Mouse (Mus musculus) NIH3T3 (cell line): ENCODE results near the gene Oog2.
"Not testable (repeated sequence)": the region's sequence is repeated elsewhere in the genome, so short reads cannot be mapped to it uniquely, and the experiment has no call there.

ENCODE experiments used
- DNase-seq: peaks from one replicate; pipeline ENCODE4 v3.0.0-alpha.2; 2012; ENCODE audit warnings: low read depth

The Oog2 gene

DNA sequence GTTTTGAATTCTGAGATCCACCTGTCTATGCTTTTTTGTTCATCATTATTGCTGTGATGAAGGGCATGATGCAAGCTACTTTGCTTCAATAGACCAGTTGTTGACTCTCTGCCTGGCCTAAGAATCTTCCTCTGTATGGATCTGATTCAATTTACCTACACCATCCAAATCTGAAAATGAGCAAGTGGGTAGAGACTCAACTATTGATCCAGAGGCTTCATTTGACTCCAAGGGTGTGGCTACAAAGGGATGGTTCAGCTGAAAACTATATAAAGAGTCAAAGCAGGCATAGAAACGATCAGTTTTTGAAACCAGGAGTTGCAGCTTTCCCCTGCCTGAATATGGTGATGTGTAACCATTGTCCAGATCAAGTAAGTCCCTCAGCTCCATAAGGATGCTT lies at the start of gene Oog2:
Gene Oog2, plus strand, starts transcription at position 301 of the 400 bp plus-strand sequence.
- DNase-seq, result no peak

DNA sequence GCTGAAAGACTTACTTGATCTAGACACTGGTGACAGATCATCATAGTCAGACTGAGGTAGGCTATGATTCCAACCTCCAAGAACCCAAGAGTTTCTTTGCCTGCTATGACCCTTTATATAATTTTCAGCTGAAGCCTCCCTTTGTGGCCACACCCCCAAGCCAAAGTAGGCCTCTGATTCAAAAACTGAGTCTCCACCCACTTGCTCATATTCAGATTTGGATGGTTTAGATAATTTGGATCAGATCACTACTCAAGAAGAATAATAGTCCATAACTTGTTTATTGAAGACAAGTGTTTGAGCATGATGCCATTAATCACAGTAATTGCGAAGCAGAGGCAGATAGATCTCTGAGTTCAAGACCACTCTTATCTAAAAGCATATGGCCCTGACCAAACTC lies 28.0 kb upstream of the Oog2 start, which contains the start of gene Oog3:
Gene Oog3, minus strand, starts transcription at position 101 of the 400 bp plus-strand sequence.
- DNase-seq, result no peak

DNA sequence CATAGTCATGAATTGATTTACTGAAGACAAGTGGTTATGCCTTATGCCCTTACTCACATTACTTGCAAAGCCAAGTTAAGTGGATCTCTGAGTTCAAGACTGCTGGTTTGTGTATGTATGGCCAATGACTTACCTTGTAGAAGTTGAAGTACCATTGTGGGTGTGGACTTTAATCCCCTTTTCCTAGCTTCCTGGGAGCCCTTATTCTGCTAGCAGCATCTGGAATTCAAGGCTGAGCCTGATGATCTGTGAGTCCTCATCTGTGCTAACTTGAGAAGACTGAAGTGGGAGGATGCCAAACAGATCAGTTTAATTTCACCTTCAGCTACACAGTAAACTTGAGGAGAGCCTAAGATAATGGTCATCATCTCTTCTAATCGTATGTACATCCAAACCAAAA lies 22.7 kb downstream of the Oog2 start, which contains the start of gene C87977:
Gene C87977, minus strand, starts transcription at position 101 of the 400 bp plus-strand sequence.
- DNase-seq, result not testable (repeated sequence)
